Mouse (Mus musculus): ENCODE measurements at regions not wholly inside any gene's neighbourhood (a gene's known extent, or its start where the extent isn't known, plus 50 kb on each side); places are given as distances from the start of the nearest gene placed in this dataset.

DNA sequence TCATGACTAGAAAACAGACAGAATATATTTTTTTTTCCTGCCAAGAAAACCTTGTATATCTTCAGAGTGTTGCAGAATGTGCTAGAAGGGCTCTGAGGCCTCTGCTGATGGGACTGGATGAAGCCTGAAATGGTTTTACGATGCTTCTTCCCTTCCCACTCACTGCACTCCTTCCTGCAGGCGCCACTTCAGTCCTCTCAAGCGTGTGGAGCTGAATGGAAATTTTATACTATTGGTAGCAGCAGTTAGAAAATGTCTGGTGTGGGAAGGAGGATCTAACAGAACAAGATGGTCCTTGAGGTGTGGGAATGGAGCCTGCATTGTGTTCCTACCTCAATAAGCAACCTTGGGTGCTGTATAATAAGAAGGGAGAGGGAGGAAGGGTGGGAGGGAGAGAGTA lies 166.1 kb upstream of the Smlr1 start:
- no peak overlapping the region for H3K9ac ChIP-seq (replicated peaks)
- H3K27me3 ChIP-seq = no peaks in the 10 kb centered on the region
- no peak overlapping the region for H3K4me2 ChIP-seq
- H3K36me3 ChIP-seq = no peaks in the 10 kb centered on the region
- H3K9me3 ChIP-seq = no peaks in the 10 kb centered on the region
- no peak overlapping the region for H3K4me3 ChIP-seq (replicated peaks)
- H3K27ac ChIP-seq = no peak overlapping the region
- WGBS = 88% methylated on average over 3 of the region's 3 CpGs
- no peaks in the 10 kb centered on the region for H3K4me1 ChIP-seq (replicated peaks)
- no peak for ATAC-seq (ENCODE audit: insufficient number of reproducible peaks, insufficient read depth, low FRiP score, low TSS enrichment, low read depth)

DNA sequence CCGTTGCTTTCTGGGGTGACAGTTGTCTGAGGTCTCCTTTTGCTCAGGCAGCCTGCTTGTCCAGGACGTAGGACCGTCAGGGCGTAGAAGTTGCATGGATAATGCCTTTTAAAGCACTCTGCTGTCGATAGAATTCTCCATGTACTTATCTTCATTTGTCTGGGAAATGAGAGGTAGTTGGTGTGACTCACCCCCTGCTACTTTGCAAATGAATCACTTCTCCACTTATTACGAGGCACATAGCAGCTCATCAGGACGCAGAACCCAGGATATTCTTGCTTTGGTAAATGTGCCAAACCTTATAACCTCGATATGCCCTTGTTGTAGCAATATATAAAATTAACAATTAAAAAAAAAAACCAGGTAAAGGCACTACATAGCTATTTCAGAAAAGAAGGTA lies 159.7 kb upstream of the Smlr1 start:
- no peaks in the 10 kb centered on the region for H3K27me3 ChIP-seq
- H3K4me2 ChIP-seq = no peak overlapping the region
- H3K9me3 ChIP-seq = no peaks in the 10 kb centered on the region
- no peaks in the 10 kb centered on the region for H3K36me3 ChIP-seq
- ATAC-seq (ENCODE audit: insufficient number of reproducible peaks, insufficient read depth, low FRiP score, low TSS enrichment, low read depth) = no peak
- no peaks in the 10 kb centered on the region for H3K4me1 ChIP-seq (replicated peaks)
- WGBS = 80% methylated on average over 8 of the region's 8 CpGs
- no peak overlapping the region for H3K9ac ChIP-seq (replicated peaks)
- H3K4me3 ChIP-seq (replicated peaks) = no peak overlapping the region
- H3K27ac ChIP-seq = no peak overlapping the region

DNA sequence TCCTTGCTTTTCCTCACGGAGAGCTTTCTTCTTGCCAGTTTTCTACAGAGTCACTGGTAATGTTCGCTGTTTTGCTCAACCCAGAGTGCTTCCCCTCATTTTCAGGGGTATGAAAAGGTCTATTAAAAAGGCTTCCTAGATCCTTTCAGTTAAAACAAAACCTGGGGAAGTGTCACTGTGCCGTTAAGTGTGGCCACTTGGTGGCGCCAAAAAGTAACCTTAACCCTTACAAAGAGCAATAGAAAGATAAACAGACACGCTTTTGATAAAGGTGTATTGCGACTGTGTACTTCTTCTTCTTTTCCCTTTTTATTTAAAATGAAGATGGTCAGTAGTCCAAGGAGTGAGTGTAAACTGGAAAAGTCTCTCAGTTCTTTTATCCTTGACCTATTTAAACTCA lies 145.2 kb upstream of the Smlr1 start:
- no peaks in the 10 kb centered on the region for H3K27me3 ChIP-seq
- 23% methylated on average over 6 of the region's 6 CpGs for WGBS
- H3K4me3 ChIP-seq (replicated peaks) = no peak overlapping the region
- H3K4me2 ChIP-seq = no peak overlapping the region
- no peaks in the 10 kb centered on the region for H3K36me3 ChIP-seq
- ATAC-seq (ENCODE audit: insufficient number of reproducible peaks, insufficient read depth, low FRiP score, low TSS enrichment, low read depth) = no peak
- no peak overlapping the region for H3K9ac ChIP-seq (replicated peaks)
- no peaks in the 10 kb centered on the region for H3K4me1 ChIP-seq (replicated peaks)
- no peak overlapping the region for H3K27ac ChIP-seq
- no peaks in the 10 kb centered on the region for H3K9me3 ChIP-seq

DNA sequence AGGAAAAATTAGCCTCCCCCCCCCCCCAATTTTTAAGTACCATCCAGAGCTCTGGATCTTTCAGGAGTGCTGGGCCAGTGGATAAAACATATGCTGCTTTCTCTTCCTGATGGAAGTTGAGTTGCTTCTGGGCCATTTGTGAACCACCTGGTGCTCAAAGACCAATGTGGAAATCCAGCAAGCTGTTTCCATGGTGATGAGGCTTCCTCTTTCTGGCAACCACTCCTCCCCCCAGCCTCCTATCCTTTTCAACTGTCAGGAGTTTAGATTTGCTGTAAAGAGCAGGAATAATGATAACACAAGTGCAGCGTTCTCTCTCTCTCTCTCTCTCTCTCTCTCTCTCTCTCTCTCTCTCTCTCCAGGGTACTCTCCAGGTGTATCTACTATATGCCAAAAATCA lies 141.8 kb upstream of the Smlr1 start:
- Histone ChIP-seq H3K9me3 (no peaks in the 10 kb centered on the region), H3K9ac (replicated peaks) (no peak overlapping the region), H3K4me2 (no peak overlapping the region), H3K27me3 (no peaks in the 10 kb centered on the region), H3K27ac (no peak overlapping the region), H3K4me1 (replicated peaks) (no peaks in the 10 kb centered on the region), H3K36me3 (no peaks in the 10 kb centered on the region), H3K4me3 (replicated peaks) (no peak overlapping the region)
- WGBS = 53% methylated on average over 1 of the region's 1 CpGs
- no peak for ATAC-seq (ENCODE audit: insufficient number of reproducible peaks, insufficient read depth, low FRiP score, low TSS enrichment, low read depth)

DNA sequence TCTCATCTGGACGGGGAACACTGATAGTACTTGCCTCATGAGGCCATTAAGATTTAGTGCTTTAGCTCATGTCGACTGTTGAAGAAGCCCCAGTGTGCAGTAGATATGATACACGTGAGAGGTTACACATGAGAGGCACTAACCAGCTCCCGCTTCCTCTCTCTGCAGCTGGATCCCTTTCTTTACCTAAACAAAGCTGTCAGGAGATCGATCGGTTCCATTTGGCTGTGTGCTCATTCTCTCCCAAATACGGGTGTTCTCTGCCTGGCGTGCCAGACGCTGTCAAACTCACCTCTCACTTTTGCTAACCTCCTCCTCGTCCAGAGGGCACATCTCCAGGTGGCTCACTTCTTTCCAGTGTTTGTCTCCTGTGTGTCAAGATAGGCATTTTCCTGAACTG lies 139.3 kb upstream of the Smlr1 start:
- 74% methylated on average over 10 of the region's 10 CpGs for WGBS
- no peaks in the 10 kb centered on the region for H3K4me1 ChIP-seq (replicated peaks)

DNA sequence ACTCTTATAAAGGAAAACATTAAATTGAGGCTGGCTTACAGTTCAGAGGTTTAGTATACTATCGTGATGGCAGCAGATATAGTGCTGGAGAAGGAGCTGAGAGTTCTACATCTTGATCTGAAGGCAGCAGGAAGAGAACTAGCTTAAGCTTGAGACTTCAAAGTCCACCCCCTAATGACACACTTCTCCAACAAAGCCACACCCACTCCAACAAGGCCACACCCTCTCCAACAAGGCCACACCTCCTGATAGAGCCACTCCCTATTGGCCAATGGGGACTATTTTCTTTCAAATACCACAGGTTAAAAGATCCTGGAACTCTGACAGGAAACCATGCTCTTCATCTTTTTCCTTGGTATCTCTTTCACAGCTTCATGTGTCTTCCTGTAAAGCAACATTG lies 134.0 kb upstream of the Smlr1 start:
- no peaks in the 10 kb centered on the region for H3K36me3 ChIP-seq
- H3K4me3 ChIP-seq (replicated peaks) = no peak overlapping the region
- no peak for ATAC-seq (ENCODE audit: insufficient number of reproducible peaks, insufficient read depth, low FRiP score, low TSS enrichment, low read depth)
- H3K9me3 ChIP-seq = no peaks in the 10 kb centered on the region
- H3K27ac ChIP-seq = no peak overlapping the region
- no peak overlapping the region for H3K9ac ChIP-seq (replicated peaks)
- no peaks in the 10 kb centered on the region for H3K27me3 ChIP-seq
- no peak overlapping the region for H3K4me2 ChIP-seq
- 89% methylated on average over 1 of the region's 1 CpGs for WGBS
- no peaks in the 10 kb centered on the region for H3K4me1 ChIP-seq (replicated peaks)

More for the DNA sequence above, 139.3 kb upstream of the Smlr1 start:
- no peak overlapping the region for H3K27ac ChIP-seq
- no peak overlapping the region for H3K9ac ChIP-seq (replicated peaks)
- no peaks in the 10 kb centered on the region for H3K36me3 ChIP-seq
- no peak for ATAC-seq (ENCODE audit: insufficient number of reproducible peaks, insufficient read depth, low FRiP score, low TSS enrichment, low read depth)
- H3K9me3 ChIP-seq = no peaks in the 10 kb centered on the region
- H3K4me3 ChIP-seq (replicated peaks) = no peak overlapping the region
- no peak overlapping the region for H3K4me2 ChIP-seq
- no peaks in the 10 kb centered on the region for H3K27me3 ChIP-seq

DNA sequence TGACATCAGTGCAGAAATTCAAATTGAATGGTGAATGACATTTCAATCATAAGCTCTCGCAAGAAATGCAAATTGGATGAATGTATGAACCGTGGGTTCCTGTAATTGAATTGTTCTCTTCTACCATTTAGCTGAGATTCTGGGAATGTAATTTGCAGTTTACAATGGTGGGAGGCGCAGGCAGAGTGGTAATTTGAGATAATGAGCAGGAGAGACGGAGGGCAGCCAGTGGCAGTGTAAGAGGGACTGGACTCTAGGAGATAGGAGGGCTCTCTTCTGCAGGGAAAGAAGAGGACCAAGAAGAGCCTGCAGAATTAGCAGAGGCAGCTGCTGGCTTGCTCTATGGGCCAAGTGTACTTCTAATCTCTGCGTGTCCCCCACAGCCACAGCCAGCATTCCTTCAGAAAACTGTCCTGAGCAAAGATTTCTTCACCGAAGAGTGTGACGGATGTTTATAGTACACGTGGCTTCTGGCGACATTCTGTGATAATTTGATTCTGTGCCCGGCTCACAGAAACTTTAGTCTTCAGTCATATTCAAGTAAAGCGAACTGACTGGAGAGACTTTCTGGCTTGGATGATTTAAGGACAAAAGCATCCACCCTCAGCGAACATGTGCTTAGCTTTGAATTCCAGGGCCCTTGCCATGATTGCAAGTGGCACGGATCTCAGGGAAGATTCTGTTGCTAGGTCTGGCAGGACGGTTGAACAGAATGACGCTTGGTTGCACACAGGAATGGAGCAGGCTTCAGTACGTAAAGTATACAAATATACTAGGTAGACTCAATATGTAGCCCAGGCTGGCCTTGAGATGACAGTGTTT lies 116.9 kb upstream of the Smlr1 start:
- no peaks in the 10 kb centered on the region for H3K27me3 ChIP-seq
- H3K9me3 ChIP-seq = no peaks in the 10 kb centered on the region
- no peak overlapping the region for H3K4me2 ChIP-seq
- H3K36me3 ChIP-seq = no peaks in the 10 kb centered on the region
- WGBS = 72% methylated on average over 16 of the region's 16 CpGs
- H3K4me3 ChIP-seq (replicated peaks) = no peak overlapping the region
- H3K4me1 ChIP-seq (replicated peaks) = 0 out of 2 replicates have a peak, but pooled peaks cover 2% of the 10 kb centered on the region
- ATAC-seq (ENCODE audit: insufficient number of reproducible peaks, insufficient read depth, low FRiP score, low TSS enrichment, low read depth) = no peak
- no peak overlapping the region for H3K9ac ChIP-seq (replicated peaks)
- no peak overlapping the region for H3K27ac ChIP-seq

DNA sequence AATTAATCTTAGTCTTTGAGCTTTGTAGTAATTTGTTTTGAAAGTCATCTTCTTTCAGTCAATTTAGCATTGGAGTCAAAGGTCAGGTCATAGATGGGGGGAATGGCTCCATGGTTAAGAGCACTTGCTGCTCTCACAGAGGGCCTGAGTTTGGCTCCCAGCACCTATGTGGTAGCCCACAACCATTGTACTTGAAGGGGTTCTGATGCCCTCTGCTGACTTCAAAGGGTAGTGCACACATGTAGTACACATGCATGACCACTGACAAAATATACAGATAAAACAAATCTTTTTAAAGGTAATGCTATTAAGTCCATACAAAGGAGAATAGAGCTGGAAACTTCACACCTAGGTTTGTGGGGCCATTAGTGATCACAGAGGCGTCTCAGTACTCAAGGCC lies 111.7 kb upstream of the Smlr1 start:
- no peak for ATAC-seq (ENCODE audit: insufficient number of reproducible peaks, insufficient read depth, low FRiP score, low TSS enrichment, low read depth)
- no peaks in the 10 kb centered on the region for H3K36me3 ChIP-seq
- H3K27ac ChIP-seq = no peak overlapping the region
- H3K27me3 ChIP-seq = no peaks in the 10 kb centered on the region
- H3K4me2 ChIP-seq = no peak overlapping the region
- H3K9ac ChIP-seq (replicated peaks) = no peak overlapping the region
- H3K4me3 ChIP-seq (replicated peaks) = no peak overlapping the region
- 78% methylated on average over 1 of the region's 1 CpGs for WGBS
- 0 out of 2 replicates have a peak, but pooled peaks cover under 1% of the 10 kb centered on the region for H3K4me1 ChIP-seq (replicated peaks)
- H3K9me3 ChIP-seq = no peaks in the 10 kb centered on the region

DNA sequence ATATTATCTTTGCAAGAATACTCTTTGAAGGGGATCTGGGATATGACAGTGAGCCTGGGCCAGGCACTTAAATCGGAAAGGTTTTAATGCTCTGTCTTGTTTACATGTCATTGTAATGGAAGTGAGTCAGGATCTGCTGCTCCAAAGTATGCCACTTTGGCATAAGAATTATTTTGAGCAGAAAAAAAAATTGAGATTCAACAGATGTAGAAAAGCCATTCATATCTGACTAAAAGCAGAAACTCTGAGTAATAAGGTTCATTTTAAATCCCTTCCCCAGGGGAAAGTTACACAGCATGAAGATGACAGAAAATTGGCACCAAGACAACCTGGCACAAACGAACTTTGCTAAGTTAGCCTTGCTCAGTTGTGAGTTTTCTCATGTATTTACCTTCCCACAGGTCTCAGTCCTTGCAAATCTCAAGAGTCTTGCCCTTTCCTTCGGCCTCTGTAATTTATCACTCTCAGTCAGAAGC lies 107.5 kb upstream of the Smlr1 start:
- Histone ChIP-seq H3K27ac (no peak overlapping the region), H3K36me3 (no peaks in the 10 kb centered on the region), H3K9ac (replicated peaks) (no peak overlapping the region), H3K4me1 (replicated peaks) (no peaks in the 10 kb centered on the region), H3K9me3 (no peaks in the 10 kb centered on the region), H3K27me3 (no peaks in the 10 kb centered on the region), H3K4me2 (no peak overlapping the region), H3K4me3 (replicated peaks) (no peak overlapping the region)
- no peak for ATAC-seq (ENCODE audit: insufficient number of reproducible peaks, insufficient read depth, low FRiP score, low TSS enrichment, low read depth)
- 68% methylated on average over 3 of the region's 3 CpGs for WGBS

DNA sequence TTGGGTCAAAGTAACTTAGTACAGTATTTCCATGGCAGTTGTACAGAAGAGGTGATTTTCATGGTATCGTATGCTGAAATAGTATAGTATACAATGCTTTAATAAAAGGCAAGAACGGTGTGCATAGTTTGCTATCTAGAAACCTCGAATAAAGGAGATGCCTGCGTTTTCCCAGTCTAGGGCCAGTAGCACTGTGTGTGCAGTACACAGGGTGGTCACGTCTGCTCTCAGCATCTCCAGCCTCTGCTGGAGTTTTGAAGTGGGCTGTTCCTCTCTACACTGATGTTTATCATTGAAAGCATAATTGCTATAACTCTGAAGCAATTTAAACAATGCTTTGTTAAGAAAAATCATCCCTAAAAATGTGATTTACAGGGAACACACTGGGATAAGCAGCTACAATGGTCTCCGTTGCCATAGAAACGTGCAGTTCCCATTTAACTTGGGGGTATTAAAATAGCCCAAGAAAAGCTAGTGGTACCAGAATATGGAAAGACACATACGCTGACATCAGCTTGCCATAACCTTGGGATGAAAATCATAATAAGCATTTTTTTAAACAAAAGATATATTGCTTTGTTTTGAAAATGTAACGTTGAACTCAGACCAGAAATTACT lies 106.1 kb upstream of the Smlr1 start:
- no peaks in the 10 kb centered on the region for H3K36me3 ChIP-seq
- no peaks in the 10 kb centered on the region for H3K9me3 ChIP-seq
- WGBS = 90% methylated on average over 9 of the region's 9 CpGs
- H3K27ac ChIP-seq = no peak overlapping the region
- no peak for ATAC-seq (ENCODE audit: insufficient number of reproducible peaks, insufficient read depth, low FRiP score, low TSS enrichment, low read depth)
- no peak overlapping the region for H3K9ac ChIP-seq (replicated peaks)
- no peaks in the 10 kb centered on the region for H3K4me1 ChIP-seq (replicated peaks)
- H3K27me3 ChIP-seq = no peaks in the 10 kb centered on the region
- no peak overlapping the region for H3K4me2 ChIP-seq
- H3K4me3 ChIP-seq (replicated peaks) = no peak overlapping the region

DNA sequence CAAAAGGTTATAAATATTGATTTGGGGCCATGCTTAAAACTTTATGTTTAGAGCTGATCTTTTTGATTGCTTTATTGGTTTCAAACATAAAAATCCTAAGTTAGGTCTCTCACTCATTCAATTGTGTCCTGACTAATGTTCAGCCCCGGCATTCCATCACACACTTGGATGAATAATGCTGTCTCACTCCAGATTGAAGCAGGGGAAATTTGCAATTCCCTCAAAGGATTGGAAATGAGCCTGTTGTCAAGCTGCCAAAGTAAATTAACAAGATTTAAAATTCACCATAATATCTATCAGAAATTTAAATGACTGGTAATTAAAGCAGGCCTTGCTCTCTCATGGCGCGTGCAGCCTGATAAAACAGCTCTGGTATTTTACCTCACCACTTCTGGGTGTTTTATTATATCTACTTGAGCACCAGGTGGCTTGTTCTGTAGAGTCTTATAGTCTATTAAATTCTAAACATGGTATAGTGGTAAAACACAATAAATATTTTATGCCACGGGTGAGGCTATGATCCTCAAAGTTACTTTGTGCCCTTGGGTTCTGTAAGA lies 97.1 kb upstream of the Smlr1 start:
- Histone ChIP-seq H3K9me3 (no peaks in the 10 kb centered on the region), H3K27ac (no peak overlapping the region), H3K4me1 (replicated peaks) (no peaks in the 10 kb centered on the region), H3K4me2 (no peak overlapping the region), H3K27me3 (no peaks in the 10 kb centered on the region), H3K9ac (replicated peaks) (no peak overlapping the region), H3K36me3 (no peaks in the 10 kb centered on the region), H3K4me3 (replicated peaks) (no peak overlapping the region)
- WGBS = 52% methylated on average over 4 of the region's 4 CpGs
- peak; percentile 42; the same call in 1 of the 2 replicates for ATAC-seq (ENCODE audit: insufficient number of reproducible peaks, insufficient read depth, low FRiP score, low TSS enrichment, low read depth)

All from limb, embryonic 12.5 days (tissue).